Mouse (Mus musculus): ENCODE measurements at regions not wholly inside any gene's neighbourhood (a gene's known extent, or its start where the extent isn't known, plus 50 kb on each side); places are given as distances from the start of the nearest gene placed in this dataset.
A peak's percentile ranks its signal among the peaks of the same experiment; 100 is the strongest.

DNA sequence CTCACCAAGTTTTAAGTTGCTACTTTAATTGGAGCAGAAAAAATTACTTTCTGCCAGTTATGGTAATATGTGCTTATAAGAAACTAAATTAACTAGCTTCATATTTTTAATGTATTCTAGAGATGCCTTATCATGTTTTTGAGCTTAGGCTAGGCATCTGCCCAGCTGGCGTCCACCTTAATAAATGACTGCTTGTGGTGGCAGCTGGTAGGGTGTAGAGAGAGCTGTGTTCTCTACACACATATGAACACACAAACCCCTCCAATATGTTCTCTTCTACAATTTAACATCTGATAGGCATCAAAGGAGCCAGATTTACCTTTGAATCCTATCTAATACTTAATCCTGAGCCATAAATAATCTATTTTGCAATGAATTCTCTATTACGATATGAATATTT lies 173.4 kb downstream of the Gm4340 start:
- DNase-seq (ENCODE audit: low spot score) = no peak

DNA sequence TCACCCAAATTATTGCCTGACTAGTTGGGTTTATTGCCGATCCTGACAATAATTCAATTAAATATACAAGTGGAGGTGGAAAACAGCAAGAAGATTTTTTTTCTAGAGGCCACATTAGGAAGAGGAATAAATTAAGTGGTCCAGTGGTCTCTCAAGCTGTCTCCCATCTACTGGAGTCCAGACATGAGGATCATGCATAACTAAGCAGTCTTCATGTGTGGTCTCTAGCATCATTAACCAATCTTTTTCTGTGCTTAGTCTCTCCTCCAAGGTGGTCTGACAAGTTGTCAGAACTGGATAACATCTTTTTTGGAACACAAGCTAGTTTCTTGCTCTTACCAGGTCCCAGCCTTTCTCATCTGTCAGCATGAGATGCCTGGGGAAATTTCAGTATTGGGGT lies 180.7 kb downstream of the Gm4340 start:
- no peak for DNase-seq (ENCODE audit: low spot score)

GRCm38 (mm10) chr10:104388254-104388653 lies 194.4 kb downstream of the Gm4340 start:
- no peak for DNase-seq (ENCODE audit: low spot score)

GRCm38 (mm10) chr10:104395711-104396110 lies 201.9 kb downstream of the Gm4340 start:
- DNase-seq (ENCODE audit: low spot score) = no peak

- no peak for DNase-seq (ENCODE audit: low spot score)
Observed at GRCm38 (mm10) chr10:104408751-104409150, 214.9 kb downstream of the Gm4340 start.

GRCm38 (mm10) chr10:104422541-104422940 lies 228.7 kb downstream of the Gm4340 start:
- no peak for DNase-seq (ENCODE audit: low spot score)

DNA sequence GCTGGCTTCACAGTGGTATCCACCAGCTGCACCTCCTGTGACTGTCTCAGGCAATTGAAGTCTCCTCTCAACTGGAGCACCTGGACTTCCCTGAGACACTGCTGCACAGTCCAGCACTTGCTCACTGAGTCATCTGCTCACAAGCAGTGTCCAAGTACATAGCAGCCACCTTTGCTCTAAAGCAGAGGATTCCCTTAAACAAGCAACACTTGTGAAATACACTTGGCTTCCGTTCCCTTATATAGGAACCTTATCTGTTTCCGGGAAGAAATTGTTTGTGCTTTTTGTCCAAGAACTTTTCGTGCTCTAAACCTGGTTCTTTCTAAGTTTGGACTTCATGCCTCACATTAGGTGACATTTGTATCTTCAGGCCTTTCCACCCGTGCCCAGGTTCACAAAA lies 229.3 kb downstream of the Gm4340 start:
- no peak for DNase-seq (ENCODE audit: low spot score)

DNA sequence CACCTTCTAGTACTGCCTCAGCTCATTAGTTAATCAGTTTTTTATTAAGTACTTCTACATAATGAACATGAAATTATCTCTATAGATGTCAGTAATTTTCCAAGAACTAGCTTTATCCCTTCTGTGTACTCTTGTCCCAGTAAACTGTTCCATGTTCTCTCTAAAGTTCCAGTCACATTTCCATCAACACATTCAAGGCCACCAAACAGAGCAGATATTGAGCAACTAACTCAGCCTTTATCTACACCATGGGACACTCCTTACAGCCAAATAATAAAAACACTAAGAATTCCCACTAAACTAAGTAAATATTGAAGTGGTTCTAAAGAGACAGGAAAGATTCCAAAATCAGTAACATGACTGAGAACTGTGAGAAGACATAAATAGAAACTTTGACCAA lies 229.9 kb downstream of the Gm4340 start:
- DNase-seq (ENCODE audit: low spot score) = no peak

GRCm38 (mm10) chr10:104444926-104445325 lies 251.1 kb downstream of the Gm4340 start:
- peak; percentile 2 for DNase-seq (ENCODE audit: low spot score)

GRCm38 (mm10) chr10:104455549-104456351 lies 261.9 kb downstream of the Gm4340 start:
- no peak for DNase-seq (ENCODE audit: low spot score)

GRCm38 (mm10) chr10:104456352-104456725 lies 262.5 kb downstream of the Gm4340 start:
- no peak for DNase-seq (ENCODE audit: low spot score)

GRCm38 (mm10) chr10:104486226-104486944 lies 292.5 kb downstream of the Gm4340 start:
- DNase-seq (ENCODE audit: low spot score) = no peak

DNA sequence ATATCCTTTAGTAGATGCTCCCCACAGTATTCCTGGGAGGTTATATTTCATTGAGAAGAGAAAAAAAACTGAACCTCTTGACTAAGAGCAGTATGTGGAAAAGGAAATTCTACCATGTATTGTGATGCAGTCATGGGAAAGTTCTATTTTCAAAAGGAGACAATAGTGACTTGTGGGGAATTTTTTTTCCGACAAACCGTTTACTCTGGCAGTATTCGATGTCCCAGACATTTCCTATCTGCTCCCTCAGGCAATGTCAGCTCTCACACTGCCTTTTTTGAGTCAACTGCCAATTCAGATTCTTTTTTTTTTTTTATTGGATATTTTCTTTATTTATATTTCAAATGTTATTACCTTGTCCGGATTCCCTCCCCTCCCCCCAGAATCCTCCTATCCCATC lies 295.5 kb downstream of the Gm4340 start:
- DNase-seq (ENCODE audit: low spot score) = no peak

- DNase-seq (ENCODE audit: low spot score) = no peak
Observed at GRCm38 (mm10) chr10:104490943-104491631, 297.2 kb downstream of the Gm4340 start.

All from left cerebral cortex, adult 11 months (tissue).